Mouse (Mus musculus) embryo, embryonic 10 days (tissue): ENCODE data around the gene Prkg1.

Experiments used
- DNase-seq: peaks from one replicate; pipeline ENCODE4 v3.0.0-alpha.2; 2015; ENCODE audit warnings: low spot score

Gene Prkg1

DNA sequence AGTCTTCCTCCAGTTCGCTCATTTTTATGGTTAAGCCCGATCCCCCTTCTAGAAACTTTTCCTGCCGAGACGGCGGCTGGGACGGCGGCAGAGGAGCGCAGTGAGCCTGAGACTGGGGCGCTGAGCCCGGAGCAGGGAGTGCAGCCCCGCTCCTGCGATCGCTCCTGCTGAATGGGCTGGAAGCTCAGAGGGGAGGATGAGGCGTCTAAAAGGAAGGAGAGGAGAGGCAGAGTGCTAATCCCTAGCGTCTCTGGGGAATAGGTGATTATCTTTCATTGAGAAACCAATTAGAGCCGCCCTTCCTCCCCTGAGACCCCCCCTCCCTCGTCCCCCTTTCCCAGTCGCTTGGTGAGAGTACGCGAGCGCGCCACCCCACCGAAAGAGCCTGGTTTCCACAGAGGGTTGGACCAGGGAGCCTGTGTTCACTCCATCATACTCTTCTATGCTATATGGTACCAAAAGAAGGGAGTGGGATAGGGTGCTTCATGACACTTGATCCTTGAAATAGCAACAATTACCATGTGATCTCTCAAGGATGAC lies at the start of gene Prkg1:
Prkg1 (minus strand) TSS at position 233 of the 540 bp plus-strand sequence.
- DNase-seq, result peak; percentile 72

GRCm38 (mm10) chr19:31813087-31813486 lies 48.3 kb upstream of the Prkg1 start:
- DNase-seq, result no peak

DNA sequence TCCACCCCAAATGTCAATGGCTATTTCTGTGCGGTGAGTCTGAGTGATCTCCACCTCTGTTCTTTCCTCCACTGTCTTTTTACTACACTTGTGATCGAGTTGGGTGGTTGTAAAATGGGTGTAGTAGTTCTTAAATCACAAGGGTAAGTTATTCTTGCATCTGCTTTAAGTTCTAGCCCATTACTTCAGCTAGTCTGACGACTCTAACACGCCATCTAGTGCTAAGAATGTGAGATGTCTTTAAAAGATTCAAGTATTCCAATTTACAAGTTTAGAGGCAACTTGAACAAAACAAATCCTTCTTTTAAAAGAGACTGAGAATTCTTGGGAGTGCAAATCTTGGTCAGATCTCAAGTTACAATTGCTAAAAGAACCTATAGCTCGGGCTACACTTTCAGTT lies 46.5 kb upstream of the Prkg1 start:
- peak; percentile 75 for DNase-seq

GRCm38 (mm10) chr19:31805391-31805790 lies 40.6 kb upstream of the Prkg1 start:
- no peak for DNase-seq

DNA sequence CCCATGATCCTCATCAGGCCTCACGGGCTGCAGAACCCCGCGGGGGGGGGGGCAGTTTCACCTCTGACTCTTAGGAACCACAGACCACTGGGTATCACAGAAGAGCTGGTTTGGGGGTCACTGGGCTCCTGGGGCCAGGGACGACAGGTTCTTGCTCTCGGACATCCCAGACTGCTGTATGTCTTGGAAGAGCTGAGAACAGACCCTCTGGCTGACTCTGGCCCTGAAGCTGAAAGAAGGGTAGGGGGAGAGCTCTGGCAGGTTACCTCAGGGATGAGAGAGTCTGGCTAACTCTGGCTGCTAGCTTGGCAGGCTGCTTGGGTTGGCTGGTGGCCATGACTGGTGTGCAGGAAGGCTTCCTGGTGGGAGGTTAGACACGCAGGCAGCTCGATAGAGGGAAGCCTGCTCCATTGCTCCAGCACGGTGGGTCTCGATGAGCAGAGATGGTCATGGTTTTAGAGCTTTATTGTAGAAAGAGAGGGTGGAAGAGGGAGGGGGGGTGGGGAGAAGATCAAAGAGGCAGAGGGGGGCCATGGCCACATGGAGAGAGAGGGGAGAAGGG lies 30.7 kb upstream of the Prkg1 start:
- DNase-seq, result no peak

DNA sequence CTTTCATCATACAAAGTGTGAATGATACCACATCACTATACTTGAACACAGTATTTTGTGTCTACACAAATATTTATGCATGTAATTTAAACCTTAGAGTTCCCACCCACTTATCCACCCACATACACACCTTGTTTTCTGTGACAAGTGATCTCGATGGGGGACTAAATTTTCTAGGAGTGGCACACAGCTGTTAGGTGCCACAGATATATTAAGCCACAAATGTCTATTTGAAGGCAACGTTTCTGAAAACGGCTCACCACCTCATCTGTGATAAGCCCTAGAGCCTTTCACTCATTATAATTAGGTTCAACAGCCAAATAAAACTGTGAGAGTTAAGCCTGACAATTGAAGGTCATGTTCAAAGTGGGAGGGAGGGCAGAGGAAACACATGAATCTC lies 26.9 kb upstream of the Prkg1 start:
- no peak for DNase-seq

- no peak for DNase-seq
Observed at GRCm38 (mm10) chr19:31781521-31782018, 16.7 kb upstream of the Prkg1 start.

- DNase-seq, result no peak
Observed at GRCm38 (mm10) chr19:31781077-31781476, 16.2 kb upstream of the Prkg1 start.

DNA sequence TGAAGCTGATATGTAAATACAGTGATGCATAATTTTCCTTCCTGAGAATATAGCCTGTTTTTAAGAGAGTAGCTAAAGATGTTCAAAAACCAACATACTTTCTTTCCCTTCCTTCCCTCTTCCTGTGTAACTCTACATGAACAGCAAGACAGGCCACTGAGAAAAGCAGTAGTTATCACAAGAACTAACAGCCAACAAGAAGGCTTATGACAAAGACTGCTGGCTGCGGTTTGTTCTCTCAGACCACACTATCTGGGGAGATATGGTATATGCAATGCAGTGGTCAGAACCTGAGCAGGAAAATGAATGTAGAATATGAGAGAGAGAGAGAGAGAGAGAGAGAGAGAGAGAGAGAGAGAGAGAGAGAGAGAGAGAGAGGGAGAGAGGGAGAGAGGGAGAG lies 15.4 kb upstream of the Prkg1 start:
- DNase-seq, result no peak

- no peak for DNase-seq
Observed at GRCm38 (mm10) chr19:31779021-31779420, 14.2 kb upstream of the Prkg1 start.

GRCm38 (mm10) chr19:31767004-31767403 lies 2.2 kb upstream of the Prkg1 start:
- DNase-seq, result peak; percentile 35

DNA sequence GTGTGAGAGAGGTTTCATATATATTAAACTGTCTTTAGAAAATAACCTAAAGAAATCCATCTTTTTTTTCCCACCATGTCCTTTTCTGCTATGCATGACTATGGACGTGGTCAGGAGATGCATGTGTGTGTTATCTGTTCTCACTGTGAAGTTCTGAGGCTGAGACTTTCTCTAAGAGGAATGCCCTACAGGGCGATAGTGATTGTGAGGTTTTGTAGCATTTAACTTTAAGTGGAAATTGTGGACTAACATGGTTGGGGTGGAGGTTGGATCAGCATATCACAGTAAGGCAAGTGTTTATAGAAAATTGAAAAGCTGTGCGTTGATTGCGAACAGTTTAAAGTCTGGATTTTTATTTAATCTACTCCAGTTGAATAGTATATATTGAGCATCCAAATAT lies 618 bp upstream of the Prkg1 start:
- DNase-seq, result no peak

GRCm38 (mm10) chr19:31763951-31764800 lies 657 bp downstream of the Prkg1 start:
- DNase-seq, result peak; percentile 56

DNA sequence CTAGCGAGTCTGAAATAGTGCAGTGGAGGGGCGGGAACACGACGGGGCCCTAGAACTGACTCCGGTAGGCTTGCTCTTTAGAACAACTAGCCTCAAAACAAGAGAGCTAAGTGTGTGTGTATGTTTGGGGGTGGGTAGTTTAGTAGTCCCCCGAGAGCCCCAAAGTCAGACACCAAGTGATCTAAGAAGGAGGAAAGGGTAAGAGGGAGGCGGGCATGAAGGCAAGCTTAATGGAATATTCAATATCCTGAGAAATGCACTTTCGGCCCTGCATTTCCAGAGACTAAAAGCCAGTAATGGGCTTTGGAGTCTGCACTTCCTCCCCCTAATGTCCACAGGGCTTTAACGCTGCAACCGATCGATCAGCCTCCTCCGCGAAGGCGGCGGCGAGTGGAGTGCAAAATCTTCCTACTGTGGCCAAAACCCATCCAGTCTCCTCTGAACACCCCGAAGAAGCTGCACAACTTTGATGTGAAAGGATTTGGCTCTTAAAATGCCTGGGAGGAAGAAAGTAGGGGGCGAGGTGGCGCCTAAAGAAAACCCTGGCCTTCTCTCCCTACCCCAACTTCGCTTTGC lies 1.5 kb downstream of the Prkg1 start:
- DNase-seq, result peak; percentile 46

DNA sequence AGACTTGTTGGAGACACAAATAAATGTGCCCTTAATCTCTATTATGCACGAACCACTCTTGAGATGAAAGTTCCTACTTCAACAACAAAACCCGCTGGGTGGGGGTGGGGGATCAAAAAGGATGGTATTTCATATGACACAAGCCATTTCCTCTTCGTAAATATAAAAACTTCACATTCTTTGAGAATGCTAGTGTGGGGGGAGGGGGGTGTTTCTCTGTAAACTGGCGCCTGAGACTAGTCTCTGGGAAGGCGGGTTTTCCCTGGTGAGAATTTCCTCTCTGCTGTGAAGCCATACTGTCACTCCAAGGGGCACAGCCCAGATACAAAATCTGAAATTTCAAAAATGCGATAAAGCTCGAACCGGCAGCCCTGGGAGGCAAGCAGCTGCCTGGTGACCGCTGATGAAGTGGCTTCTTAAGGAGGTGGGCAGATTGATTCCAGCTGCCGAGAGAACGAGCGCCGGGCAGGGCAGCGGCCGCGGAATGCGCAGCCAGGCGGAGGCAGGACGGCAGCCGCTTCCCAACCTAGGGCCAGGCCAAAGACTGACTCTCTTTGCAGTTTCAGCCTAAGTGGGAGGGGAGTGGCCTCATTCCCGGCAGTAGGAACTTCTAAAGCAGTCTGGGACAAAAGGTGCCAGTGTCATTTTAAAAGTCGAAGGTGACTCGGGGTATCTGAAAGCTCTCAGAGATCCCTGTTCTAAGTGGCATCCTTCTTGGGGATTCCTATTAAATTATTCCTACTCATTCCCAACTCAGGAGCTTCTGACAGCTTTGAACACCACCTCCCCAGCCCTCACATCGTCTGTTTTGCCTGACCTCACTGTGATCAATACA lies 2.2 kb downstream of the Prkg1 start:
- peak; percentile 87 for DNase-seq

DNA sequence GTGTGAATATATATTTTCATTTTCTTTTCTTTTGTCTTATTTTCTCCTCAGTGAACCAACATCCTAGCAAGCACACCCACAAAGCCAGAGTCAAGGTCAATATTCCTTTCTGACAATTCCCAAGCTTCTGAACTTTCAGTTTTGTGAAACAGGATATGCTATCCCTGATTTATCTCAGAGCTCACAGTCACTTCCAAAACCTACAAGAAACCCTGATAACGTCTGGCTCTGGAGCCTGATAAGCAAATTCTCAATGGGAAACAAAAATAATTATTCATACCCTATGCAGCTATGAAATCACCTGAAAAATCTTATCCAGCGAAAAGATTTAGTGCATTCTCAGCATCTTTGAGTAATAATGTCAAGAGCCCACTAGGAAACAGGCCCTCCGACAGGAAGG lies 5.0 kb downstream of the Prkg1 start:
- no peak for DNase-seq

DNA sequence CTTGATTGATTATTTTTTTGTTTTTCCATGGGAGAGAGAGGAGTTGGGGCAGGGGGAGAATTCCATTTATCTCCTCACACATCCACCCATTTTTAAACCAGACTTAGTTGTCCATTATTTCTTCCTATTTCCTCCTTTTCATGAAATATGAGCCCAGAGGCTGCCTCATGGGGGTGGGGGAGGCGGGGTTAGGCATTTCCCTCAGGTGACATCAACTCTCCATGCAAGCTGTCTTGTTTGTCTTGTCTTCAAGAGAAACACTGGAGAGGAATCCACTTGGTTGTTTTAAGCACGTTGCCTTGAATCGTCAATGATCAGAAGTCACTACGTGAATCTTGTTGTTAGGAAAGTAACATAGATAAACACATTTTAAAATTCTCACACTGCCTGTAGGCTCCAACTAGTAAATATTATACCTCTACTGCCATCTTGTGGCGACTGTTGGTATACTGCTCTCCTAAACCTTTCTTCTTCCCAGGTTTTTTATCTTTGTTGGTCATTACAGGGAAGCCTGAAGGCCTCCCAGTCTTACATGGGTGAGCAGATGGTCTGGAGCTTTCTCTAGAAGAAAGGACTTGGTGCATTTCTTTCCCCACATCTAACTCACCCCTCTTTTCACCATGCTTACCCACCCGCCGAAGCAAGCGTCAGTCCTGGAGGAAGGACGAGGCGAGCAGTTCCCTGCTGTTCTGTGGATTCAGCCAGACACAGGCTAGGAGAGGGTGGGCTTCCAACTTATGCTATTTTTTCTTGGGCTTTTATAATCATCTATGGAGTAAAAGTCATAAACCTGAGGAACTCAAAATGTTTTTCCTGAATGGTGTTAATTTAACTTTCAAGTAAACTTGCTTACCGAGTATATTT lies 8.7 kb downstream of the Prkg1 start:
- DNase-seq, result peak; percentile 78

- DNase-seq, result no peak
Observed at GRCm38 (mm10) chr19:31754642-31755287, 10.1 kb downstream of the Prkg1 start.

- DNase-seq, result no peak
Observed at GRCm38 (mm10) chr19:31750976-31751676, 13.7 kb downstream of the Prkg1 start.

DNA sequence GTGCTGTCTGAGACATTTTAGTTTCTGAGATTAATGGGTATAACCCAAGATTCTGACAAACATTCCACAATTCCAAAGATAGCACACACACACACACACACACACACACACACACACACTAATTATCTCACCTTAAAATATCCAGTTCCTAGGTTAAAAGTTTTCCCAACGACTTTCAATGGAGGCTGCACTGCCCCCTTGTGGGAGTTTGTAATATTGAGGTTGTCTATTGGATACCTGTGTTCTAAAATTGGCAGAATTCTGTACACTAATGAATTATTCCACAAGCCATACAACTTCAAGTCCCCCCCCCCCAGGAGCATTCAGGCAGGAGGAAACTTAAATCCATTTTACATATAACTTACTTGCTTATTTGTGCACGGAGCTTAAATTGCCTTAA lies 18.2 kb downstream of the Prkg1 start:
- peak; percentile 45 for DNase-seq
